Mouse (Mus musculus): ENCODE measurements around the gene Pth1r.
"Not testable (repeated sequence)": the region's sequence is repeated elsewhere in the genome, so short reads cannot be mapped to it uniquely, and the experiment has no call there.

Gene Pth1r

DNA sequence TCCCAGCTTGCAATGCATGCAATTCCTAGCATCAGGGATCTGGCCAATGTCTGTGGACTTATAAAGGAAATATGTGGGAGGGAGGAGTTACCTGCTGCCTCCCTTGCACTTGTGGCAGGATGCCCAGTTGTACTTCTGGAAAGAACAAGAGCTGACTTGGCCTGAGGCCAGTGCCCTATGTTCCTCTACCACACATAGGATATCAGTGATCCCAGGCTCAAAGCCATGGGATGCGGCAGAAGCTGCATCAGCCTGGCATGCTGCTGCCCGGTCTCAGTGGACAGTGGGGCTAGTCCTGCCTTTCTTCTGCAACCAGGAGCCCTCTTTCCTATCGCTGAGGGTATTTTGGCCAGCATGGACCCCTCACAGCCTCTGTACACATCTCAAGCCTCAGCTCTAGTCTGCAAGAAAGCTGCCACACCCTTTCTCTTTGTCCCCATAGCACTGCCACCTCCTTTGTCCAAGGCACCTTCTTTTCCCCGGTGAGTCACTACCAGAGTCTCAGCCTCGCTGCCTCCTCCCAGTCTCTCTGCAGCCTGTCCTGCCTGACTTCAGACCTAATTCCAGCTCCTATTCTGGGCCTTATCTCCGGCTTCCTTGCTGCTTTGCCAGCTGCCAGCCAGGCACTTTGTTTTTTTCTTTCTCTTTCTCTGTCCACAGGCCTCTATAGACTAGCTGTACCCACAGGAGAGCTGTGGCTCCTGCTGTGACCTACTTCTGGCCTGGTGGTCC, 62.7 kb downstream of the Pth1r start:
- no peak for DNase-seq (ENCODE audit: extremely low spot score, low spot score)

- no peak for DNase-seq (ENCODE audit: extremely low spot score, low spot score)
Observed at GRCm38 (mm10) chr9:110683574-110684099, 63.3 kb downstream of the Pth1r start.

DNA sequence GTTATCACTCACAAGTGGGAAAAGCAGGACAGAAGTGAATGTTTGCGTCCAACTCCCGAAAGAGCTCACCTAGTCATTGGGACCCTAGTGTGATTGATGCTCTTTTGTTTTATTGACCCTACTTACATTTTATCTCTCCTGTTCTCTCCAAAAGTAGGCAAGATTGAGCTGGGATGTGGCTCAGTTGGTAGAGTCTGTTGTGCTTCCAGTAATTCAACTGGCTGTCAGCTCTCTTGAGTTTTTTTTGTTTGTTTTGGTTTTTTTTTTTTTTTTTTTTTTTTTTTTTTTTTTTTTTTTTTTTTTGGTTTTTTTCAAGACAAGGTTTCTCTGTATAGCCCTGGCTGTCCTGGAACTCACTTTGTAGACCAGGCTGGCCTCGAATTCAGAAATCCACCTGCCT, 64.2 kb downstream of the Pth1r start:
- DNase-seq (ENCODE audit: extremely low spot score, low spot score), result not testable (repeated sequence)

DNA sequence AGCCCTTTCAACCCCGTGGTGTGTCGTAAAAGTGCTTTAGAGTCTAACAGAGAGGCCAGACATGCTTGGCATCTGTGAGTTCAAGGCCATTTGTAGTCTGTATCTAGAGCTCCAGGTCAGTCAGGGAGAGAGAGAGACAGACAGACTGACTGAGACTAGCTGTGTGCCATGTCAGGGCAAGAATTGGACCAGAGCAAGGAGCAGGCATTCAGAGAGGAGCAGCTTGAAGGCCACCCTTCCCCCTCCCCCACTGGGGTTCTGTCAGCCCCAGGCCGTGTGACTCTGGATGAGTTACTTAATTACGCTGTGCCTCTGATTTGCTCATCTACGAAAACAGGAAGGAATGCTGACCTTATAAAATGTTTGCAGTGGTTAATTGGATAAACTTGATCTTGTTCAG, 64.7 kb downstream of the Pth1r start:
- no peak for DNase-seq (ENCODE audit: extremely low spot score, low spot score)

DNA sequence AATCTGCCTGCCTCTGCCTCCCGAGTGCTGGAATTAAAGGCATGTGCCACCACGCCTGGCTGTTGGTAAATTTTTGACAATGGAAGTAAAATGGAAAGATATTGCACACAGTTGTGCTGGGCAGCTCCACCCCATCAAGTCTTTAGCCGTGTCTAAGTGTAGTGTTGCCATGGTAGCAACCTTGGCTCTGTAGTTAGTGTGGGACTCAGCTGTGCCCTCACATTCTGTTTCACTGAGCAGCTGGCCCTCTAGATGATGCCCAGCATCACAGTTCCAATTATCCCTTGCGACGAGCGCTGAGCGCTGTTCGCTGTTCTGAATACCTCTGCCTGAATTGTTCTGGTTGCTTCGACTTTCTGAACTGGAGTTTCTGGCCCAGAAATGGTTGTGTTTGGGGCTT, 65.1 kb downstream of the Pth1r start:
- DNase-seq (ENCODE audit: extremely low spot score, low spot score), result no peak

- DNase-seq (ENCODE audit: extremely low spot score, low spot score), result no peak
Observed at GRCm38 (mm10) chr9:110680736-110681507, 66.0 kb downstream of the Pth1r start.

GRCm38 (mm10) chr9:110678886-110679285, 68.1 kb downstream of the Pth1r start:
- DNase-seq (ENCODE audit: extremely low spot score, low spot score), result no peak

DNA sequence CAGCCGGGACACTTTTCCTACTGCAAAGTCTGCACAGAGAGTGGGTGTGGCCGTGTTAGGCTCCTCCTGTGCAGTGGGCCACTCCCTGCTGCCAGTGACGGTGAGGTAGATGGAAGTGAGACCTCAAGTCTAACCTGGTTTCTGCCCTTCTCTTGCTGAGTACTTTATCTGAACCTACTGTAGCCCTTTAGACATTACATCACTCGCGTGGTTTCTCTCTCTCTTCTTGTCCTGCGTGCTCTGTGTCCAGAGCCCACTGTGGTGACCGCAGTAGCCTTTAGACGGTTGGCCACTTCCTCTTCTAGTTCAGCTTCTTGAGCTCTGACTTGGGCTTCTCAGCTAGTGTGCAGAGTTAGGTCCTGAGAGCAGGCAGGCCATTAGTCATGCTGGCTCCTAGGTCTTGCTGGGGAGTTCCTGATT, 70.4 kb downstream of the Pth1r start:
- DNase-seq (ENCODE audit: extremely low spot score, low spot score), result no peak

GRCm38 (mm10) chr9:110673107-110673752, 73.7 kb downstream of the Pth1r start:
- DNase-seq (ENCODE audit: extremely low spot score, low spot score), result no peak

- DNase-seq (ENCODE audit: extremely low spot score, low spot score), result no peak
Observed at GRCm38 (mm10) chr9:110672462-110673106, 74.4 kb downstream of the Pth1r start.

Measured in neural tube, embryonic 10.5 days (tissue).